Mouse (Mus musculus): ENCODE data around the gene Rdh13. TPM values are rescaled to one million over a fixed set of nuclear protein-coding genes. Genes with fewer than 3 reads are reported as not detected.

The Rdh13 gene
- polyA plus RNA-seq, 1 experiment from 2014 or later: 28.0 TPM

GRCm38 (mm10) chr7:4448439-4448838 is 3.0 kb upstream of the Rdh13 start:
- 83% methylated on average over 3 of the region's 3 CpGs for WGBS (ENCODE audit: insufficient replicate concordance)
- no peak overlapping the region for H3K9ac ChIP-seq (ENCODE audit: low read depth, low read length)
- H3K4me3 ChIP-seq (ENCODE audit: low read depth, low read length): no peak overlapping the region
- no peak for ATAC-seq (replicated peaks; ENCODE audit: insufficient number of reproducible peaks, low FRiP score, low TSS enrichment)
- peaks cover 5% of the 10 kb centered on the region for H3K36me3 ChIP-seq (ENCODE audit: control insufficient read depth, insufficient read depth, low read length)
- H3K27me3 ChIP-seq (ENCODE audit: control insufficient read depth, insufficient read depth, low read length): no peaks in the 10 kb centered on the region
- H3K9me3 ChIP-seq (replicated peaks; ENCODE audit: control insufficient read depth, low read length): no peaks in the 10 kb centered on the region
- H3K4me2 ChIP-seq: no peak overlapping the region
- no peaks in the 10 kb centered on the region for H3K4me1 ChIP-seq (ENCODE audit: control insufficient read depth, insufficient read depth, low read length)
- no peak overlapping the region for H3K27ac ChIP-seq (ENCODE audit: low read depth, low read length)

GRCm38 (mm10) chr7:4447138-4447537 is 1.7 kb upstream of the Rdh13 start:
- H3K9me3 ChIP-seq (replicated peaks; ENCODE audit: control insufficient read depth, low read length): no peaks in the 10 kb centered on the region
- 8% methylated on average over 1 of the region's 1 CpGs for WGBS (ENCODE audit: insufficient replicate concordance)

GRCm38 (mm10) chr7:4440549-4440948 is 4.9 kb downstream of the Rdh13 start:
- no peaks in the 10 kb centered on the region for H3K4me1 ChIP-seq (ENCODE audit: control insufficient read depth, insufficient read depth, low read length)
- no peaks in the 10 kb centered on the region for H3K9me3 ChIP-seq (replicated peaks; ENCODE audit: control insufficient read depth, low read length)
- 86% methylated on average over 10 of the region's 10 CpGs for WGBS (ENCODE audit: insufficient replicate concordance)
- no peak for ATAC-seq (replicated peaks; ENCODE audit: insufficient number of reproducible peaks, low FRiP score, low TSS enrichment)
- no peak overlapping the region for H3K4me2 ChIP-seq
- H3K27ac ChIP-seq (ENCODE audit: low read depth, low read length): no peak overlapping the region
- no peak overlapping the region for H3K9ac ChIP-seq (ENCODE audit: low read depth, low read length)
- no peak overlapping the region for H3K4me3 ChIP-seq (ENCODE audit: low read depth, low read length)
- no peaks in the 10 kb centered on the region for H3K27me3 ChIP-seq (ENCODE audit: control insufficient read depth, insufficient read depth, low read length)
- peaks cover 32% of the 10 kb centered on the region for H3K36me3 ChIP-seq (ENCODE audit: control insufficient read depth, insufficient read depth, low read length)

More at GRCm38 (mm10) chr7:4447138-4447537, 1.7 kb upstream of the Rdh13 start:
- Histone ChIP-seq H3K4me2 (no peak overlapping the region), H3K9ac (ENCODE audit: low read depth, low read length) (no peak overlapping the region), H3K27me3 (ENCODE audit: control insufficient read depth, insufficient read depth, low read length) (no peaks in the 10 kb centered on the region), H3K27ac (ENCODE audit: low read depth, low read length) (no peak overlapping the region), H3K36me3 (ENCODE audit: control insufficient read depth, insufficient read depth, low read length) (peaks cover 15% of the 10 kb centered on the region), H3K4me1 (ENCODE audit: control insufficient read depth, insufficient read depth, low read length) (no peaks in the 10 kb centered on the region), H3K4me3 (ENCODE audit: low read depth, low read length) (no peak overlapping the region)
- ATAC-seq (replicated peaks; ENCODE audit: insufficient number of reproducible peaks, low FRiP score, low TSS enrichment): no peak

GRCm38 (mm10) chr7:4437721-4438120 is 7.7 kb downstream of the Rdh13 start:
- WGBS (ENCODE audit: insufficient replicate concordance): 75% methylated on average over 2 of the region's 2 CpGs
- no peaks in the 10 kb centered on the region for H3K27me3 ChIP-seq (ENCODE audit: control insufficient read depth, insufficient read depth, low read length)
- H3K4me1 ChIP-seq (ENCODE audit: control insufficient read depth, insufficient read depth, low read length): no peaks in the 10 kb centered on the region
- no peak overlapping the region for H3K27ac ChIP-seq (ENCODE audit: low read depth, low read length)
- H3K36me3 ChIP-seq (ENCODE audit: control insufficient read depth, insufficient read depth, low read length): peaks cover 42% of the 10 kb centered on the region
- ATAC-seq (replicated peaks; ENCODE audit: insufficient number of reproducible peaks, low FRiP score, low TSS enrichment): no peak
- H3K4me3 ChIP-seq (ENCODE audit: low read depth, low read length): no peak overlapping the region
- no peak overlapping the region for H3K9ac ChIP-seq (ENCODE audit: low read depth, low read length)
- no peak overlapping the region for H3K4me2 ChIP-seq
- H3K9me3 ChIP-seq (replicated peaks; ENCODE audit: control insufficient read depth, low read length): no peaks in the 10 kb centered on the region

GRCm38 (mm10) chr7:4432026-4432425 is 13.4 kb downstream of the Rdh13 start:
- no peak for ATAC-seq (replicated peaks; ENCODE audit: insufficient number of reproducible peaks, low FRiP score, low TSS enrichment)
- no peaks in the 10 kb centered on the region for H3K9me3 ChIP-seq (replicated peaks; ENCODE audit: control insufficient read depth, low read length)
- no peak overlapping the region for H3K4me3 ChIP-seq (ENCODE audit: low read depth, low read length)
- H3K36me3 ChIP-seq (ENCODE audit: control insufficient read depth, insufficient read depth, low read length): peaks cover 52% of the 10 kb centered on the region
- no peak overlapping the region for H3K27ac ChIP-seq (ENCODE audit: low read depth, low read length)
- no peak overlapping the region for H3K9ac ChIP-seq (ENCODE audit: low read depth, low read length)
- H3K27me3 ChIP-seq (ENCODE audit: control insufficient read depth, insufficient read depth, low read length): no peaks in the 10 kb centered on the region
- WGBS (ENCODE audit: insufficient replicate concordance): 90% methylated on average over 8 of the region's 8 CpGs
- H3K4me2 ChIP-seq: no peak overlapping the region
- no peaks in the 10 kb centered on the region for H3K4me1 ChIP-seq (ENCODE audit: control insufficient read depth, insufficient read depth, low read length)

GRCm38 (mm10) chr7:4431548-4431947 is 13.9 kb downstream of the Rdh13 start:
- no peaks in the 10 kb centered on the region for H3K27me3 ChIP-seq (ENCODE audit: control insufficient read depth, insufficient read depth, low read length)
- no peak overlapping the region for H3K9ac ChIP-seq (ENCODE audit: low read depth, low read length)
- H3K4me2 ChIP-seq: no peak overlapping the region
- no peak overlapping the region for H3K4me3 ChIP-seq (ENCODE audit: low read depth, low read length)
- H3K4me1 ChIP-seq (ENCODE audit: control insufficient read depth, insufficient read depth, low read length): no peaks in the 10 kb centered on the region
- 81% methylated on average over 6 of the region's 6 CpGs for WGBS (ENCODE audit: insufficient replicate concordance)
- ATAC-seq (replicated peaks; ENCODE audit: insufficient number of reproducible peaks, low FRiP score, low TSS enrichment): no peak
- H3K27ac ChIP-seq (ENCODE audit: low read depth, low read length): no peak overlapping the region
- no peaks in the 10 kb centered on the region for H3K9me3 ChIP-seq (replicated peaks; ENCODE audit: control insufficient read depth, low read length)
- peaks cover 53% of the 10 kb centered on the region for H3K36me3 ChIP-seq (ENCODE audit: control insufficient read depth, insufficient read depth, low read length)

- Histone ChIP-seq H3K27ac (ENCODE audit: low read depth, low read length) (no peak overlapping the region), H3K4me3 (ENCODE audit: low read depth, low read length) (no peak overlapping the region), H3K4me2 (no peak overlapping the region), H3K9ac (ENCODE audit: low read depth, low read length) (no peak overlapping the region), H3K9me3 (replicated peaks; ENCODE audit: control insufficient read depth, low read length) (no peaks in the 10 kb centered on the region), H3K4me1 (ENCODE audit: control insufficient read depth, insufficient read depth, low read length) (no peaks in the 10 kb centered on the region), H3K36me3 (ENCODE audit: control insufficient read depth, insufficient read depth, low read length) (peaks cover 50% of the 10 kb centered on the region), H3K27me3 (ENCODE audit: control insufficient read depth, insufficient read depth, low read length) (no peaks in the 10 kb centered on the region)
- ATAC-seq (replicated peaks; ENCODE audit: insufficient number of reproducible peaks, low FRiP score, low TSS enrichment): no peak
- 91% methylated on average over 9 of the region's 9 CpGs for WGBS (ENCODE audit: insufficient replicate concordance)
Observed at GRCm38 (mm10) chr7:4430246-4430844, 15.1 kb downstream of the Rdh13 start.

- Histone ChIP-seq H3K9me3 (replicated peaks; ENCODE audit: control insufficient read depth, low read length) (no peaks in the 10 kb centered on the region), H3K27me3 (ENCODE audit: control insufficient read depth, insufficient read depth, low read length) (no peaks in the 10 kb centered on the region), H3K36me3 (ENCODE audit: control insufficient read depth, insufficient read depth, low read length) (peaks cover 40% of the 10 kb centered on the region), H3K4me3 (ENCODE audit: low read depth, low read length) (no peak overlapping the region), H3K27ac (ENCODE audit: low read depth, low read length) (no peak overlapping the region), H3K4me2 (no peak overlapping the region), H3K4me1 (ENCODE audit: control insufficient read depth, insufficient read depth, low read length) (no peaks in the 10 kb centered on the region), H3K9ac (ENCODE audit: low read depth, low read length) (no peak overlapping the region)
- whole genome bisulfite sequencing (ENCODE audit: insufficient replicate concordance): 64% methylated on average over 7 of the region's 7 CpGs
- peak; percentile 77 for ATAC-seq (replicated peaks; ENCODE audit: insufficient number of reproducible peaks, low FRiP score, low TSS enrichment)
Observed at GRCm38 (mm10) chr7:4427161-4427912, 18.1 kb downstream of the Rdh13 start.

- Histone ChIP-seq H3K27ac (ENCODE audit: low read depth, low read length) (no peak overlapping the region), H3K4me2 (no peak overlapping the region), H3K9me3 (replicated peaks; ENCODE audit: control insufficient read depth, low read length) (no peaks in the 10 kb centered on the region), H3K9ac (ENCODE audit: low read depth, low read length) (no peak overlapping the region), H3K4me1 (ENCODE audit: control insufficient read depth, insufficient read depth, low read length) (no peaks in the 10 kb centered on the region), H3K36me3 (ENCODE audit: control insufficient read depth, insufficient read depth, low read length) (peaks cover 10% of the 10 kb centered on the region), H3K27me3 (ENCODE audit: control insufficient read depth, insufficient read depth, low read length) (no peaks in the 10 kb centered on the region), H3K4me3 (ENCODE audit: low read depth, low read length) (no peak overlapping the region)
- WGBS (ENCODE audit: insufficient replicate concordance): 61% methylated on average over 4 of the region's 4 CpGs
- ATAC-seq (replicated peaks; ENCODE audit: insufficient number of reproducible peaks, low FRiP score, low TSS enrichment): no peak
Observed at GRCm38 (mm10) chr7:4420230-4420629, 25.2 kb downstream of the Rdh13 start.

All from heart, embryonic 11.5 days (tissue).